Mouse (Mus musculus): ENCODE measurements at regions not wholly inside any gene's neighbourhood (a gene's known extent, or its start where the extent isn't known, plus 50 kb on each side); places are given as distances from the start of the nearest gene placed in this dataset.

- ATAC-seq (replicated peaks in 1 of 2; ENCODE audit: insufficient read depth in 1 of 2, low FRiP score in 2 of 2, low TSS enrichment in 1 of 2, low read depth in 1 of 2, poor library complexity in 2 of 2, severe bottlenecking in 2 of 2) = no peak
These were observed 592.9 kb upstream of the Arpp21 start for GRCm38 (mm10) chr9:112828602-112829001.

GRCm38 (mm10) chr9:112826592-112826991 is 590.9 kb upstream of the Arpp21 start:
- ATAC-seq (replicated peaks in 1 of 2; ENCODE audit: insufficient read depth in 1 of 2, low FRiP score in 2 of 2, low TSS enrichment in 1 of 2, low read depth in 1 of 2, poor library complexity in 2 of 2, severe bottlenecking in 2 of 2) = no peak

- ATAC-seq (replicated peaks in 1 of 2; ENCODE audit: insufficient read depth in 1 of 2, low FRiP score in 2 of 2, low TSS enrichment in 1 of 2, low read depth in 1 of 2, poor library complexity in 2 of 2, severe bottlenecking in 2 of 2) = no peak
These were observed 586.2 kb upstream of the Arpp21 start for GRCm38 (mm10) chr9:112821940-112822339.

- ATAC-seq (replicated peaks in 1 of 2; ENCODE audit: insufficient read depth in 1 of 2, low FRiP score in 2 of 2, low TSS enrichment in 1 of 2, low read depth in 1 of 2, poor library complexity in 2 of 2, severe bottlenecking in 2 of 2) = no peak
These were observed 576.2 kb upstream of the Arpp21 start for GRCm38 (mm10) chr9:112811946-112812345.

- no peak for ATAC-seq (replicated peaks in 1 of 2; ENCODE audit: insufficient read depth in 1 of 2, low FRiP score in 2 of 2, low TSS enrichment in 1 of 2, low read depth in 1 of 2, poor library complexity in 2 of 2, severe bottlenecking in 2 of 2)
These were observed 564.0 kb upstream of the Arpp21 start for GRCm38 (mm10) chr9:112799583-112800220.

- no peak for ATAC-seq (replicated peaks in 1 of 2; ENCODE audit: insufficient read depth in 1 of 2, low FRiP score in 2 of 2, low TSS enrichment in 1 of 2, low read depth in 1 of 2, poor library complexity in 2 of 2, severe bottlenecking in 2 of 2)
These were observed 557.8 kb upstream of the Arpp21 start for GRCm38 (mm10) chr9:112793537-112793936.

- ATAC-seq (replicated peaks in 1 of 2; ENCODE audit: insufficient read depth in 1 of 2, low FRiP score in 2 of 2, low TSS enrichment in 1 of 2, low read depth in 1 of 2, poor library complexity in 2 of 2, severe bottlenecking in 2 of 2) = no peak
These were observed 536.2 kb upstream of the Arpp21 start for GRCm38 (mm10) chr9:112771981-112772380.

GRCm38 (mm10) chr9:112744616-112745015 is 508.9 kb upstream of the Arpp21 start:
- no peak for ATAC-seq (replicated peaks in 1 of 2; ENCODE audit: insufficient read depth in 1 of 2, low FRiP score in 2 of 2, low TSS enrichment in 1 of 2, low read depth in 1 of 2, poor library complexity in 2 of 2, severe bottlenecking in 2 of 2)

- ATAC-seq (replicated peaks in 1 of 2; ENCODE audit: insufficient read depth in 1 of 2, low FRiP score in 2 of 2, low TSS enrichment in 1 of 2, low read depth in 1 of 2, poor library complexity in 2 of 2, severe bottlenecking in 2 of 2) = no peak
These were observed 508.3 kb upstream of the Arpp21 start for GRCm38 (mm10) chr9:112743871-112744590.

GRCm38 (mm10) chr9:112735761-112736160 is 500.0 kb upstream of the Arpp21 start:
- no peak for ATAC-seq (replicated peaks in 1 of 2; ENCODE audit: insufficient read depth in 1 of 2, low FRiP score in 2 of 2, low TSS enrichment in 1 of 2, low read depth in 1 of 2, poor library complexity in 2 of 2, severe bottlenecking in 2 of 2)

- no peak for ATAC-seq (replicated peaks in 1 of 2; ENCODE audit: insufficient read depth in 1 of 2, low FRiP score in 2 of 2, low TSS enrichment in 1 of 2, low read depth in 1 of 2, poor library complexity in 2 of 2, severe bottlenecking in 2 of 2)
These were observed 489.8 kb upstream of the Arpp21 start for GRCm38 (mm10) chr9:112725523-112725922.

- no peak for ATAC-seq (replicated peaks in 1 of 2; ENCODE audit: insufficient read depth in 1 of 2, low FRiP score in 2 of 2, low TSS enrichment in 1 of 2, low read depth in 1 of 2, poor library complexity in 2 of 2, severe bottlenecking in 2 of 2)
These were observed 489.4 kb upstream of the Arpp21 start for GRCm38 (mm10) chr9:112725103-112725502.

- no peak for ATAC-seq (replicated peaks in 1 of 2; ENCODE audit: insufficient read depth in 1 of 2, low FRiP score in 2 of 2, low TSS enrichment in 1 of 2, low read depth in 1 of 2, poor library complexity in 2 of 2, severe bottlenecking in 2 of 2)
These were observed 487.6 kb upstream of the Arpp21 start for GRCm38 (mm10) chr9:112723346-112723745.

GRCm38 (mm10) chr9:112722501-112722900 is 486.8 kb upstream of the Arpp21 start:
- ATAC-seq (replicated peaks in 1 of 2; ENCODE audit: insufficient read depth in 1 of 2, low FRiP score in 2 of 2, low TSS enrichment in 1 of 2, low read depth in 1 of 2, poor library complexity in 2 of 2, severe bottlenecking in 2 of 2) = no peak

- no peak for ATAC-seq (replicated peaks in 1 of 2; ENCODE audit: insufficient read depth in 1 of 2, low FRiP score in 2 of 2, low TSS enrichment in 1 of 2, low read depth in 1 of 2, poor library complexity in 2 of 2, severe bottlenecking in 2 of 2)
These were observed 479.5 kb upstream of the Arpp21 start for GRCm38 (mm10) chr9:112715197-112715762.

GRCm38 (mm10) chr9:112678866-112679265 is 443.1 kb upstream of the Arpp21 start:
- ATAC-seq (replicated peaks in 1 of 2; ENCODE audit: insufficient read depth in 1 of 2, low FRiP score in 2 of 2, low TSS enrichment in 1 of 2, low read depth in 1 of 2, poor library complexity in 2 of 2, severe bottlenecking in 2 of 2) = no peak

GRCm38 (mm10) chr9:112675232-112675631 is 439.5 kb upstream of the Arpp21 start:
- no peak for ATAC-seq (replicated peaks in 1 of 2; ENCODE audit: insufficient read depth in 1 of 2, low FRiP score in 2 of 2, low TSS enrichment in 1 of 2, low read depth in 1 of 2, poor library complexity in 2 of 2, severe bottlenecking in 2 of 2)
